Mouse (Mus musculus) C2C12 (cell line): ENCODE results near the gene Dand5.

Source experiments
- CEBPB ChIP-seq: IDR thresholded peaks from one replicate; pipeline ENCODE4 v1.6.1; 2011; ENCODE audit warnings: low read depth, mild to moderate bottlenecking, control low read depth, moderate library complexity
- CTCF ChIP-seq: IDR thresholded peaks from one replicate; pipeline ENCODE4 v1.5.1; 2011; ENCODE audit not compliant: control insufficient read depth, insufficient read depth, insufficient read length
- MAX ChIP-seq: IDR thresholded peaks from one replicate; pipeline ENCODE4 v1.6.1; 2011; ENCODE audit warnings: mild to moderate bottlenecking, control low read depth
- MYOD1 ChIP-seq: IDR thresholded peaks from one replicate; pipeline ENCODE4 v1.6.1; 2011; ENCODE audit warnings: low read depth; ENCODE audit not compliant: control insufficient read depth, insufficient read length
- MYOG ChIP-seq: IDR thresholded peaks from one replicate; pipeline ENCODE4 v1.6.1; 2011; ENCODE audit not compliant: control insufficient read depth, insufficient read length; ENCODE audit errors: extremely low read depth
- USF1 ChIP-seq: IDR thresholded peaks from one replicate; pipeline ENCODE4 v1.6.1; 2011; ENCODE audit warnings: low read depth, mild to moderate bottlenecking, control low read depth, moderate library complexity

DNA sequence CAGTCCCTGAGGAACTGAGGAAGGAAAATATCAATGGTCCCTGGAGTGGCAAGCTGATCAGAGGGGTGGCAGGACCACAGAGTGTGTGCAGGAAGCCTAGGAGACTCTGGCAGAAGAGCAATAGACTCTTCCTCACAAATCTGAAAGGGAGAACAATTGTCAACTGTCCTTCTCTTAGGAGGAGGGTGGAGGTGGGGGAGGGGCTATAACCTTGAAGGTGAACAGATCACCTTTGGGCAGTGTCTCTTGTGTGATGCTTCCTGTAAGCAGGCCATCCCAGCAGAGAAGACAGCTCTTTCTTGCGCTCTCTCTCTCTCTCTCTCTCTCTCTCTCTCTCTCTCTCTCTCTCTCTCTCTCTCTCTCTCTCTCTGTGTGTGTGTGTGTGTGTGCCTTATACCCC is 46.1 kb downstream of the Dand5 start:
- TF ChIP-seq CTCF (no peak), MAX (no peak), USF1 (no peak), CEBPB (no peak), MYOG (no peak), MYOD1 (no peak)
